Mouse (Mus musculus): ENCODE measurements at regions not wholly inside any gene's neighbourhood (a gene's known extent, or its start where the extent isn't known, plus 50 kb on each side); places are given as distances from the start of the nearest gene placed in this dataset.

- no peak for DNase-seq (ENCODE audit: extremely low read depth)
- H3K4me2 ChIP-seq (ENCODE audit: insufficient read depth, low read depth, poor library complexity, severe bottlenecking), result no peak overlapping the region
- H3K4me1 ChIP-seq (ENCODE audit: control insufficient read depth in 1 of 2, insufficient read depth in 2 of 2), result peaks cover 2 to 17% of the 10 kb centered on the region in 2 experiments
- no peak overlapping the region for H3K27ac ChIP-seq (ENCODE audit: insufficient read depth, low read depth)
- in situ Hi-C loops (cut with MboI; ENCODE audit: low pct_ligation_motif_present, low pct_unique_long_range_greater_than_20kb, low sequenced_read_pairs), result loop anchor here (5.0 to 25.0 kb wide), 3 partner anchors 183 to 485 kb away; no protein-coding TSS in a partner anchor
- no peaks in the 10 kb centered on the region for H3K79me2 ChIP-seq (replicated peaks; ENCODE audit: control insufficient read depth, extremely low read depth, insufficient read depth, poor library complexity, severe bottlenecking)
- no peak for TF ChIP-seq ETS1 (conservative IDR thresholded peaks at IDR 0.05; ENCODE audit: low read depth, low read length)
- no peak for TF ChIP-seq MAFK (IDR thresholded peaks at IDR 0.05; ENCODE audit: insufficient replicate concordance, low read length)
- TF ChIP-seq ELF1 (IDR thresholded peaks at IDR 0.05; ENCODE audit: low read depth, low read length), result no peak
- no peak for TF ChIP-seq ZC3H11A (IDR thresholded peaks at IDR 0.05; ENCODE audit: low read depth, low read length)
- TF ChIP-seq CHD2 (IDR thresholded peaks at IDR 0.05; ENCODE audit: low read length), result no peak
- no peak overlapping the region for H3K9ac ChIP-seq (ENCODE audit: insufficient read depth, low read depth)
- peaks cover 2% of the 10 kb centered on the region for H3K27me3 ChIP-seq (replicated peaks)
- dilution Hi-C loops (cut with MboI; ENCODE audit: extremely low pct_ligation_motif_present, extremely low pct_unique_long_range_greater_than_20kb, low sequenced_read_pairs), result no loop called here
- no peaks in the 10 kb centered on the region for H3K36me3 ChIP-seq (replicated peaks in 1 of 2; ENCODE audit: control insufficient read depth in 1 of 2, insufficient read depth in 1 of 2, low read length in 1 of 2)
- H3K9me3 ChIP-seq (replicated peaks; ENCODE audit: low read length), result no peaks in the 10 kb centered on the region
- H3K4me3 ChIP-seq (replicated peaks in 1 of 3; ENCODE audit: low read depth in 2 of 3, low read length in 2 of 3, poor library complexity in 1 of 3), result no peak overlapping the region
These were observed 262.5 kb upstream of the Nfe2l3 start for GRCm38 (mm10) chr6:51169971-51170411.

DNA sequence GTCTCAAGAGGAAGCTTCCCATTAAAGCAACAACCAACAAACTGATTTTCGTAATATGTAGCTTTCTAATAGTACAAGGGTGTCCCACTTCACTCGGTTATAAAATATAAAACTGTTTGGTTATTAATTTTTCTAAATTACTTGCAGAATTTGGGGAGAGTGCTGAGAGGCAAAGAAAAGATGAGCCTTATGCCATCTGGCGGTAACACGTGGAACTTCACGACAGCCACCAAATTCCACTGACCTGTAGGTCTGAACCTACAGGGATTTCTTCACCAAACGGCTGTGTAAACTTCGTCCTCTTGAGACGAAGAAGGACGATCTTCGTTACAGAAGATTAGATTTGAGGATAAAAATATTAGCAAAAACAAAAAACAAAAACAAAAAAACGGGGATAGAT lies 262.1 kb upstream of the Nfe2l3 start:
- Histone ChIP-seq H3K4me1 (ENCODE audit: control insufficient read depth in 1 of 2, insufficient read depth in 2 of 2) (peaks cover 2 to 17% of the 10 kb centered on the region in 2 experiments), H3K9ac (ENCODE audit: insufficient read depth, low read depth) (no peak overlapping the region), H3K36me3 (replicated peaks in 1 of 2; ENCODE audit: control insufficient read depth in 1 of 2, insufficient read depth in 1 of 2, low read length in 1 of 2) (no peaks in the 10 kb centered on the region), H3K4me3 (replicated peaks in 1 of 3; ENCODE audit: low read depth in 2 of 3, low read length in 2 of 3, poor library complexity in 1 of 3) (no peak overlapping the region), H3K27ac (ENCODE audit: insufficient read depth, low read depth) (no peak overlapping the region), H3K27me3 (replicated peaks) (peaks cover 2% of the 10 kb centered on the region), H3K9me3 (replicated peaks; ENCODE audit: low read length) (no peaks in the 10 kb centered on the region), H3K4me2 (ENCODE audit: insufficient read depth, low read depth, poor library complexity, severe bottlenecking) (no peak overlapping the region), H3K79me2 (replicated peaks; ENCODE audit: control insufficient read depth, extremely low read depth, insufficient read depth, poor library complexity, severe bottlenecking) (no peaks in the 10 kb centered on the region)
- dilution Hi-C loops (cut with MboI; ENCODE audit: extremely low pct_ligation_motif_present, extremely low pct_unique_long_range_greater_than_20kb, low sequenced_read_pairs) (no loop called here), in situ Hi-C loops (cut with MboI; ENCODE audit: low pct_ligation_motif_present, low pct_unique_long_range_greater_than_20kb, low sequenced_read_pairs) (loop anchor here (10.0 to 25.0 kb wide), 2 partner anchors 183 to 486 kb away; no protein-coding TSS in a partner anchor)
- TF ChIP-seq HCFC1 (IDR thresholded peaks at IDR 0.05; ENCODE audit: low read depth, low read length), result no peak
- TF ChIP-seq RAD21 (IDR thresholded peaks at IDR 0.05; ENCODE audit: low read depth, low read length), result peak; percentile 43
- no peak for TF ChIP-seq BHLHE40 (IDR thresholded peaks at IDR 0.05; ENCODE audit: low read depth, low read length)
- TF ChIP-seq MYC (IDR thresholded peaks at IDR 0.05; ENCODE audit: low read depth, low read length), result 0 out of 2 replicates have a peak, but pooled peaks have one; percentile 44
- TF ChIP-seq POLR2AphosphoS2 (IDR thresholded peaks at IDR 0.05; ENCODE audit: low read depth, low read length), result no peak
- peak; percentile 56 for TF ChIP-seq SMC3 (IDR thresholded peaks at IDR 0.05; ENCODE audit: low read depth, low read length)
- peak; percentile 85 for TF ChIP-seq MAX (IDR thresholded peaks at IDR 0.05; ENCODE audit: low read length)
- no peak for TF ChIP-seq ETS1 (conservative IDR thresholded peaks at IDR 0.05; ENCODE audit: low read depth, low read length)
- peak; percentile 71 to 79 for TF ChIP-seq CTCF (conservative IDR thresholded peaks at IDR 0.05 in 1 of 2, IDR thresholded peaks at IDR 0.05 in 1 of 2; ENCODE audit: low read depth in 2 of 2, low read length in 2 of 2)
- TF ChIP-seq NELFE (IDR thresholded peaks at IDR 0.05; ENCODE audit: low read depth, low read length), result no peak
- DNase-seq (ENCODE audit: extremely low read depth), result peak; percentile 70

DNA sequence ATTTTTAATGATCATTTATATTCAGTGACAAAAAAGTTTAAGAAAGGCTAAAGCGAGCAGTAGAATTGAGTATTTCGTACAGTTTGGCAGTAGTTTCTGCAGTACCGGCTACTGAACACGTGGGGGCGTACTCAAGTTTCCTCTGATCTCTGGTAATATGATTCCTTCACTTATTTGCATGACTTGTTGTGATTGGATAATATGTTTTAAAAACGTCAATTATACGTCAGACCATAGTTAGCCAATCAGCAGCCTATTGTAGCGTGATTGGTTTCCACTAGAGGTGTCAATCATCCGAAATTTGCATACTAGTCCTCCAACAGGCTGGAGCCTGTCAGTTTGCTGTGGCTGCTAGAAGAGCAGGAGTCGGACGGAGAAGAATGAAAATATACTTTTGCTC lies 261.6 kb upstream of the Nfe2l3 start:
- peak; percentile 66 for DNase-seq (ENCODE audit: extremely low read depth)
- dilution Hi-C loops (cut with MboI; ENCODE audit: extremely low pct_ligation_motif_present, extremely low pct_unique_long_range_greater_than_20kb, low sequenced_read_pairs) (no loop called here), in situ Hi-C loops (cut with MboI; ENCODE audit: low pct_ligation_motif_present, low pct_unique_long_range_greater_than_20kb, low sequenced_read_pairs) (loop anchor here (10.0 to 25.0 kb wide), 2 partner anchors 184 to 486 kb away; no protein-coding TSS in a partner anchor)
- TF ChIP-seq NELFE (IDR thresholded peaks at IDR 0.05; ENCODE audit: low read depth, low read length), result no peak
- TF ChIP-seq POLR2A (IDR thresholded peaks at IDR 0.05; ENCODE audit: low read depth, low read length), result no peak
- peak; percentile 65; the same call in 1 of the 2 replicates for TF ChIP-seq TBP (conservative IDR thresholded peaks at IDR 0.05; ENCODE audit: low read depth, low read length)
- TF ChIP-seq TCF12 (IDR thresholded peaks at IDR 0.05; ENCODE audit: low read depth, low read length), result 0 out of 2 replicates have a peak, but pooled peaks have one; percentile 8
- peak in 1 of 2 experiments; percentile 43; a peak in 2 of 4 replicates for TF ChIP-seq CTCF (conservative IDR thresholded peaks at IDR 0.05 in 1 of 2, IDR thresholded peaks at IDR 0.05 in 1 of 2; ENCODE audit: low read depth in 2 of 2, low read length in 2 of 2)
- no peak for TF ChIP-seq USF2 (conservative IDR thresholded peaks at IDR 0.05; ENCODE audit: low read depth, low read length)
- TF ChIP-seq KAT2A (IDR thresholded peaks at IDR 0.05; ENCODE audit: insufficient replicate concordance, low read length), result no peak
- no peak for TF ChIP-seq PAX5 (IDR thresholded peaks at IDR 0.05; ENCODE audit: low read length)
- Histone ChIP-seq H3K9me3 (replicated peaks; ENCODE audit: low read length) (no peaks in the 10 kb centered on the region), H3K27ac (ENCODE audit: insufficient read depth, low read depth) (no peak overlapping the region), H3K79me2 (replicated peaks; ENCODE audit: control insufficient read depth, extremely low read depth, insufficient read depth, poor library complexity, severe bottlenecking) (no peaks in the 10 kb centered on the region), H3K36me3 (replicated peaks in 1 of 2; ENCODE audit: control insufficient read depth in 1 of 2, insufficient read depth in 1 of 2, low read length in 1 of 2) (no peaks in the 10 kb centered on the region), H3K4me3 (replicated peaks in 1 of 3; ENCODE audit: low read depth in 2 of 3, low read length in 2 of 3, poor library complexity in 1 of 3) (no peak overlapping the region), H3K9ac (ENCODE audit: insufficient read depth, low read depth) (no peak overlapping the region), H3K27me3 (replicated peaks) (peaks cover 4% of the 10 kb centered on the region), H3K4me1 (ENCODE audit: control insufficient read depth in 1 of 2, insufficient read depth in 2 of 2) (peaks cover 2 to 17% of the 10 kb centered on the region in 2 experiments), H3K4me2 (ENCODE audit: insufficient read depth, low read depth, poor library complexity, severe bottlenecking) (no peak overlapping the region)
